ENCODE assay signal across 8 mouse cellular contexts in the genomic region with DNA sequence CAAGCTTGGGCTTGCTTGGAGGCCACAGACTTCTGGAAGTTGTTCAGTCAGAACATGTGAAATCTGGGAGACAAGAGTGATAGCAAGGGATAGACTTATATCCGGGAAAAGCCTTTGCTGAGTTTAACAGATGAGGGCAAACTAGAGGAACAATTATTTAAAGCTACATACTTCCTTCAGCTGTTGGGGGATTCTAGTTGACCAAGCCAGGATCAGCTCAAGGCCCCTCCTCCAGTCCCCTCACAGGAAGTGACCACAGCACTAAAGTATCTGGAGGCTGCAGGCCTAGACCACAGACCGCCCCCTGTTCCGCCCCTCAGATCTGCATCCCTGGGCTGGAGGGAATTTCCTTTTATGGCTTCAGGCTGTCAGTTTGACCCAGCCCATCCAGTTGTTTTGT. TPM values are rescaled to one million over a fixed set of nuclear protein-coding genes. Genes with fewer than 3 reads are reported as not detected.
A peak's percentile ranks its signal among the peaks of the same experiment; 100 is the strongest.
DNase-seq lines count a peak whose midpoint lies in the region; ATAC-seq and TF ChIP-seq lines count a peak whose summit lies in the region.

No protein-coding gene starts in this region.

- peak overlapping the region; percentile 60 for H3K4me2 ChIP-seq in intestine, embryonic 16.5 days (ENCODE audit: low read depth, low read length)
- H3K4me2 ChIP-seq in liver, postnatal 0 days (ENCODE audit: low read depth, low read length): peak overlapping the region; percentile 98

- peak overlapping the region; percentile 89 for H3K27ac ChIP-seq in intestine, embryonic 16.5 days (ENCODE audit: low read length)
- H3K27ac ChIP-seq in liver, postnatal 0 days (ENCODE audit: low read depth): peak overlapping the region; percentile 64

- 20% methylated on average over 3 of the region's 3 CpGs for WGBS in intestine, embryonic 16.5 days
- 43% methylated on average over 3 of the region's 3 CpGs for WGBS in liver, postnatal 0 days (ENCODE audit: insufficient replicate concordance)

- H3K9ac ChIP-seq in intestine, embryonic 16.5 days (ENCODE audit: low read depth, low read length): no peak overlapping the region
- 0 out of 2 replicates have a peak overlapping the region, but pooled peaks have one; percentile 2 for H3K9ac ChIP-seq in liver, postnatal 0 days (replicated peaks)

- peak; percentile 39 for ATAC-seq in intestine, embryonic 16.5 days
- ATAC-seq in liver, postnatal 0 days: no peak

- no peaks in the 10 kb centered on the region for H3K9me3 ChIP-seq in intestine, embryonic 16.5 days (ENCODE audit: control insufficient read depth, low read length)
- no peaks in the 10 kb centered on the region for H3K9me3 ChIP-seq in liver, postnatal 0 days (ENCODE audit: low read length)

- H3K4me3 ChIP-seq in intestine, embryonic 16.5 days (ENCODE audit: low read length): peak overlapping the region; percentile 18
- H3K4me3 ChIP-seq in liver, postnatal 0 days (ENCODE audit: low read depth, low read length): peak overlapping the region; percentile 2; the same call in 1 of the 2 replicates

- DNase-seq in 3T3-L1 (ENCODE audit: low read depth, low spot score) (peak; percentile 95), ZHBTc4 (ENCODE audit: low read depth, low spot score) (peak; percentile 44)
- DNase-seq in gastrocnemius, postnatal 25 days: peak; percentile 68
- DNase-seq in liver, postnatal 0 days: peak; percentile 59
- peak; percentile 54 for DNase-seq in retina, embryonic 14.5 days (ENCODE audit: low spot score)
- DNase-seq in right cerebral cortex, postnatal 25 days: no peak
- no peak for DNase-seq in right cerebral cortex, adult 2 months (ENCODE audit: low spot score in 2 of 2)

- TF ChIP-seq EP300 in liver, postnatal 0 days (IDR thresholded peaks at IDR 0.05; ENCODE audit: low read depth): peak; percentile 27; the same call in 1 of the 2 replicates

- H3K36me3 ChIP-seq in intestine, embryonic 16.5 days (ENCODE audit: control insufficient read depth, insufficient read depth, low read length): peaks cover 15% of the 10 kb centered on the region
- peaks cover 36% of the 10 kb centered on the region for H3K36me3 ChIP-seq in liver, postnatal 0 days (replicated peaks; ENCODE audit: insufficient read depth, low read length)

- no peaks in the 10 kb centered on the region for H3K27me3 ChIP-seq in intestine, embryonic 16.5 days (replicated peaks; ENCODE audit: control insufficient read depth, insufficient read depth, low read length)
- H3K27me3 ChIP-seq in liver, postnatal 0 days (ENCODE audit: insufficient read depth, low read length): no peaks in the 10 kb centered on the region

- no peak for TF ChIP-seq CTCF in liver, postnatal 0 days (IDR thresholded peaks at IDR 0.05; ENCODE audit: low read depth)

- H3K4me1 ChIP-seq in intestine, embryonic 16.5 days (ENCODE audit: control insufficient read depth, insufficient read depth, low read length): peaks cover 20% of the 10 kb centered on the region
- H3K4me1 ChIP-seq in liver, postnatal 0 days (ENCODE audit: insufficient read depth): peaks cover 29% of the 10 kb centered on the region

RNA-seq across cellular contexts. Expression of a gene that starts 1.8 kb away (rescaled TPM):
- 1 to 10 TPM; 8.9 to 9.0 TPM for total RNA-seq in gastrocnemius, postnatal 25 days (2021)
- 26.2 and 32.6 TPM in 2 replicates for polyA plus RNA-seq in intestine, embryonic 16.5 days (2015; fragmentation: Nextera tagmentation; extraction: Ambion mirVana)
- 10.6 and 11.6 TPM in 2 replicates for polyA plus RNA-seq in liver, postnatal 0 days (2015; fragmentation: Nextera tagmentation; extraction: Ambion mirVana)

RNA-seq across cellular contexts. Expression of a gene that starts 2.6 kb away (rescaled TPM):
- total RNA-seq in gastrocnemius, postnatal 25 days (2021): 10 to 100 TPM; 49.9 to 59.5 TPM
- 317 and 323 TPM in 2 replicates for polyA plus RNA-seq in intestine, embryonic 16.5 days (2015; fragmentation: Nextera tagmentation; extraction: Ambion mirVana)
- polyA plus RNA-seq in liver, postnatal 0 days (2015; fragmentation: Nextera tagmentation; extraction: Ambion mirVana): 95.1 and 103 TPM in 2 replicates

RNA-seq across cellular contexts. Expression of a gene that starts 5.2 kb away (rescaled TPM):
- 10 to 100 TPM; 79.5 to 84.6 TPM for total RNA-seq in gastrocnemius, postnatal 25 days (2021)
- 114 and 119 TPM in 2 replicates for polyA plus RNA-seq in intestine, embryonic 16.5 days (2015; fragmentation: Nextera tagmentation; extraction: Ambion mirVana)
- polyA plus RNA-seq in liver, postnatal 0 days (2015; fragmentation: Nextera tagmentation; extraction: Ambion mirVana): 104 and 110 TPM in 2 replicates

RNA-seq across cellular contexts. Expression of a gene that starts 13.1 kb away (rescaled TPM):
- 10 to 100 TPM; 37.5 to 38.7 TPM for total RNA-seq in gastrocnemius, postnatal 25 days (2021)
- 152 and 191 TPM in 2 replicates for polyA plus RNA-seq in intestine, embryonic 16.5 days (2015; fragmentation: Nextera tagmentation; extraction: Ambion mirVana)
- 60.9 and 65.8 TPM in 2 replicates for polyA plus RNA-seq in liver, postnatal 0 days (2015; fragmentation: Nextera tagmentation; extraction: Ambion mirVana)

RNA-seq across cellular contexts. Expression of a gene that starts 48.5 kb away (rescaled TPM):
- 1 to 10 TPM; 4.3 to 5.3 TPM for total RNA-seq in gastrocnemius, postnatal 25 days (2021)
- 4.9 and 5.2 TPM in 2 replicates for polyA plus RNA-seq in intestine, embryonic 16.5 days (2015; fragmentation: Nextera tagmentation; extraction: Ambion mirVana)
- 0.45 and 0.58 TPM in 2 replicates for polyA plus RNA-seq in liver, postnatal 0 days (2015; fragmentation: Nextera tagmentation; extraction: Ambion mirVana)

Comparison
In these comparisons a context has a peak if more than half of its experiments do, and no peak if none do; other contexts are left out.
1. DNase-seq: peak in 3T3-L1 (single experiment), ZHBTc4 (single experiment), gastrocnemius, postnatal 25 days (single experiment), liver, postnatal 0 days (single experiment) and retina, embryonic 14.5 days (single experiment); none in right cerebral cortex, postnatal 25 days (single experiment) and right cerebral cortex, adult 2 months (0 of 2).